Mouse (Mus musculus): ENCODE results near the gene Acot1.
"Not testable (repeated sequence)": the region's sequence is repeated elsewhere in the genome, so short reads cannot be mapped to it uniquely, and the experiment has no call there.

Gene Acot1

GRCm38 (mm10) chr12:84009171-84009965 lies at the start of gene Acot1:
Acot1 (plus strand) TSS chr12:84009490.
- peak; percentile 65 to 79 for DNase-seq

- no peak for DNase-seq
These were observed 44.1 kb upstream of the Acot1 start for GRCm38 (mm10) chr12:83965235-83965634.

- DNase-seq: no peak
These were observed 37.2 kb upstream of the Acot1 start for GRCm38 (mm10) chr12:83972117-83972516.

DNA sequence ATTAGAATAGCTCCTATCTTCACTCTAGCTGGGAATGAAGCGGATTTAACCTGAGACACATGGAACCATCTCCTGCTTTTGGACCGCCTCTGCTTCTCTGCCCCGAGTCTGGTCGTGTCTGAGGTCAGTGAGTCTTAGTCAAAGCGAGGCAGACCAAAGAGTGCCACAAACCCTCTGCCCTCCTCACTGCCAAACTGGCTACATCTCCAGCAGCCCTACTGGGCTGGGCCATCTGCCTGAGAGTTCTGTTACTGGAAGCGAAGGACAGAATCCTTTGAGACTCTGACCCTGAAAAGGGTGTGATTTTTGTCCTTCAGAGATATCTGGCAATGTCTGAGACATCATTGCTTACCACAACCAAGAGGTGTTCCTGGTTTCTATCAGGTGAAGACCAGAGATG lies 30.4 kb upstream of the Acot1 start:
- peak; percentile 83 to 86 for DNase-seq

GRCm38 (mm10) chr12:83981615-83982014 lies 27.7 kb upstream of the Acot1 start:
- DNase-seq: no peak

- DNase-seq: no peak
These were observed 24.5 kb upstream of the Acot1 start, which contains the start of gene Heatr4 for GRCm38 (mm10) chr12:83984752-83985151. Heatr4 (minus strand) TSS chr12:83984852.

DNA sequence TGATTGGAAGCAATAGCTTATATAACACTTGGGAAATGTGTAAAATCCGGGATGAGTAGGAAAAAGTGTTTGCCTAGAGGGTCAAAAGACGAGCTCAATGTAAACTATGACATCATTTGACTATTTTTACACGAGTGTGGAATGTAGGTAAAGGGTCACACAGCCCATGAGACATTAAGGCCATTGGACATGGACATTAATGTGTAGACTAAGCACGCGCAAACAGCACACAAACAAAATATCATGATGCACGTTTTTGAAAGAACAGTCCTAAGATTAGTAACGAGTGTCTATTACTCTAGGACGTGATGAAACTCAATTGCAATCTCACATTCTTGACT lies 22.1 kb upstream of the Acot1 start:
- no peak for DNase-seq

- DNase-seq: peak; percentile 83 to 84
These were observed 21.5 kb upstream of the Acot1 start, which contains the start of gene Acot2 for GRCm38 (mm10) chr12:83987583-83988441. Acot2 (plus strand) TSS chr12:83987861.

DNA sequence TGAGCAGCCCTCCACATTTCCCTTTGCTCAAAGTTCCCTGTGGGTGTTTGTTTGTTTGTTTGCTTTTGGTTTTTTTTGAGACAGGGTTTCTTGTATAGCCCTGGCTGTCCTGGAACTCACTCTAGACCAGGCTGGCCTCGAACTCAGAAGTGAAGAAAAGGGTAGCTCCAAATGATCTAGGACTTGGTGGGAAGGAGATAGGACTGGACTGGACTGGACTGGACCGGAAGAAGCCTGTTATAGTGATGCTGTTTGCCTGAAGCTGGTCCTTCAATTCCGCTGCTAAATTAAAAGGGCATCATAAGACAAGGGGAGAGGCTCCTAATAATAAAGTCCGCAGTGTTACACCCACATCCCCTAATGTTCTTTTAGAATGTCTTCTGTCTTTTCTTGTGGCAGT lies 20.8 kb upstream of the Acot1 start:
- DNase-seq: no peak

- no peak for DNase-seq
These were observed 19.9 kb upstream of the Acot1 start for GRCm38 (mm10) chr12:83989378-83989777.

DNA sequence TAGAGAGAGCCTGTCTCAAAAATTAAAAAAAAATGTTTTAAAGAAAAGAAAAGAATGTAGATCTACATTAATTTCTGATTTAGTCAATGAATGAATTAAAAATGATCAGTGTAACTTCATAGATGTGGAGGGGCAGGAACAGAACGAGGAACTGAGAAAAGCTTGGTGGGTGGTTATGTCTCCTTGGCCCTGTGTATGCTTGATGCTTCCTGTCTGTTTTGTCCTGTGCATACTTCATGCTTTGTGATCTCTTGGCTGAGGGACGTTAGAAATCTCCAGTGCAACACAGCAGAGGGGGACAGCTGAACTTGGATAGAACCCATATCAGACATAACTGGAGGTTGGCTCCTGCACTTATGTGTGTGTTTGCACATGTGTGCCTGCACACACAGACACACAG lies 12.1 kb upstream of the Acot1 start:
- DNase-seq: no peak

GRCm38 (mm10) chr12:83998341-83999107 lies 10.8 kb upstream of the Acot1 start:
- peak in 1 of 2 experiments; percentile 26 for DNase-seq

DNA sequence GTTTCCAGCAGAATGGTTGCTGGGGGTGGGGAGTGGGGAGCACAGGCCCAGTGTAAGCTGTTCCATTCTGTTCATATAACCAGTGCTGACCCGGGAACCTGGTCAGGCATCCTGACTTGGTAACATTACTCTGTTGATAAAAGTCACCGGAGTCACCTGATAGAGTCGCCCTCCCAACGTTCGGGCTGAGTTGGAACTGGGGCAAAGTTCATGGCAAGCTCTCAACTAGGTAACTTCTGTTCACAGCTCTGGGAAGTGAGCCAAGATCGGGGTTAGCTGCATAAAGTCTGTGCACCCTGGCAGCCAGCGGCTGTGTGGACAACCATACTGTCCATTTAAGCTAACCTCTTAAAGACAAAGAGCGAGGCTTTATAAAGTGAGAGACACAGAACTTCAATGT lies 10.1 kb upstream of the Acot1 start:
- DNase-seq: peak in 1 of 2 experiments; percentile 32

DNA sequence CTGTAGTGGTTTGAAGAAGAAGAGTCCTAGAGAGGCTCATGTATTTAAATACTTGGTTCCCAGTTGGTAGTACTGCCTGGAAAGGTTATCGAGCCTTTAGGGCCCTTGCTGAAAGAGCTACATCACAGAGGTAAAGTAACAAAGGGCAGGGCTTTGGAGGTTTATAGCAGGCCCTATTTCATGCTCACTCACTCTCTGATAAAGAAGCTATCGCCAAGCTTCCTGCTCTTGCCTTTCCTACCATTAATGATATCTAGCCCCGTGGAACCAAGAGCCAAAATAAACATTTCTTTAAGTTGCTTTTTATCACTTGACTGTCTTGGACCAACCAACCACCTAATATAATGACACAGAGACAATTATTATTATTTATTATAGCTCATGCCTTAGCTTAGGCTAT lies 8.9 kb upstream of the Acot1 start:
- no peak for DNase-seq

DNA sequence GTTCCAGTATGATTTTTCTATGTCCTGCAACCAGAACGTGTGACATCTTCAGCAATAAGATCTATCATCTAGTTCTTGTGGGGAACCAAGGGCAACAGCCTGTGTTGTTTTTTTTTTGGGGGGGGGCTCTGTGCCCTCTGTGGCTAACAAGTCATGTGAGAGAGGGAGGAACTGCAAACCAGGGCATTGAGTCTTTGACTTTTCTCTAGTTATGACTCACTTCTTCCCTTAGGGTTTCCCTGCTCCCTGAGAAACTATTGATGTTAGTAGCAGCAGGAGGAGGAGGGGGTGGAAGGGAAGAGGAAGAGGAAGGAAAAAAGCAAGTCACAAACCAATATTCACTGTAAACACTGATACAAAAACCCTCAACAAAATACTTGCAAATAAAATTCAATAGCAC lies 5.4 kb upstream of the Acot1 start:
- no peak for DNase-seq

GRCm38 (mm10) chr12:84008251-84008650 lies 1.0 kb upstream of the Acot1 start:
- no peak for DNase-seq

GRCm38 (mm10) chr12:84008729-84009128 lies 561 bp upstream of the Acot1 start:
- no peak for DNase-seq

DNA sequence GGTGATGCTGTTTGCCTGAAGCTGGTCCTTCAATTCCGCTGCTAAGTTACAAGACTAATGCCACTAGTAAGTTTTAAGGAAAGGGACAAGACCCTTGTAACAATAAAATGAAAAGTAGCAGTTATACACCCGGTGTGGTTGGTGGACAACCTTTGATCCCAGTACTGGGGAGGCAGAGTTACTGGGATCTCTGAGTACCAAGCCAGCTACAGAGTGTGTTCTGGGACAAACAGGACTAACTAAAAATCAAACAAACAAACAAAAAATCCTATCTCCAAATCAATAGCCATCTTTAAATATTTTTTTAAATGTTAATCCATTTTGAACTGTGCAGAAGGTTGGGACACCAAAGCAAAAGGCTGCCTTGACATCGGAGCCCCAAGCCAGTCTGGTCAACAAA lies 911 bp downstream of the Acot1 start:
- no peak for DNase-seq

DNA sequence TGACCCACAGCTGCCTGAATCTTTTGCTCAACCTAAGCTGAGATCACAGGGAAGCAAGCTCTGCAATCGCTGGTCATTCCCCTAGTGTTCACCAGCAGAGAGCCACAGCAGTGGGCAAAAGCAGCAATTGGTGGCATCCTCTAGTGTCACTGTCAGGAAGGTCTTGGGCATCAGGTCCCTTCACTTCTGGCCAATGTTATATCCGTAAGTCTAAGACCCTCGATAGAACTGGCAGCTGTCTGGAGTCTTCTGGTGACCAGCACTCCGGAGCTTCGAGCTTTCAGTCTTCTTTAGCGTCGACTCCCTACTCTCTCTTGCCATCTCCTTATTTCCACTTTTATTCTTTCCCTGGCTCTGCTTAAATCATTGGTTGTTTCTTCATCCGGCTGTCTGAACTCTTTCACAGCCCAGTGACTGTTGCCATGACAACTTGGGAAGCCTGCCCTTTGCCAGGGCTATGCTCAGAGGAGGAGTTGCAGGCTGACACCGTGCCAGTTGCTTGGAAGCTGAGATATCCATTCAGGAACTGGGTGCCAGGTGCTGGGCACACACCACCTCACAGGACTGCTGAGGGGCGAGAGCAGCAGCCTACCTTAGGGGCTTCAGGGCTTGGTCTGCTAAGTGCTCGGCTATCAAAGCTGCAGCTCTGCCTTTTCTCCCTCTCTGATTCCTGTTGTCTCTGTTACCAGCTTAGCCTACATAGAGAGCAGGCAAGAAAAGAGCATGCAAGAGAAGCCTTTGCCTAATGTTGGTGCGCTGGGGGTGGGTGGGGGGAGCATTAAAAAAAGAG lies 2.2 kb downstream of the Acot1 start:
- DNase-seq: peak; percentile 89 to 94

DNA sequence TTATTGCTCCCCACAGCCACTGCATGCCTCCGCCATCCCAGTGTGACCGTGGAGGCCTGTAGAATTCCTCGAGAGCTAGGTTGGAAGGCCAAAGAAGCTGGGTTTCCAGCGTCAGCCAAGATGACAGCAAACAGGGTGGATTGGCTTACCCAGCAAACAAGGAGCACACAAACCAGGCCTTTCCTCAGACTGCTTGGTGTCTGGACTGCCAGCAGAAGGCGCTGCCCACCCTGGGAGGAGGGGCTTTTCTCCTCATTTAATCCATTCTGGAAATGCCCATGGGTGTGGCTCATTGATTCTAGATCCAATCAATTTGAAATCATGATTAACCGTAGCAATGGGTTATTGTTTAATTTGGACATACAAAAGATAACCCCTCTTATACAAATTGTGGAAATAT lies 3.8 kb downstream of the Acot1 start:
- DNase-seq: peak in 1 of 2 experiments; percentile 35

DNA sequence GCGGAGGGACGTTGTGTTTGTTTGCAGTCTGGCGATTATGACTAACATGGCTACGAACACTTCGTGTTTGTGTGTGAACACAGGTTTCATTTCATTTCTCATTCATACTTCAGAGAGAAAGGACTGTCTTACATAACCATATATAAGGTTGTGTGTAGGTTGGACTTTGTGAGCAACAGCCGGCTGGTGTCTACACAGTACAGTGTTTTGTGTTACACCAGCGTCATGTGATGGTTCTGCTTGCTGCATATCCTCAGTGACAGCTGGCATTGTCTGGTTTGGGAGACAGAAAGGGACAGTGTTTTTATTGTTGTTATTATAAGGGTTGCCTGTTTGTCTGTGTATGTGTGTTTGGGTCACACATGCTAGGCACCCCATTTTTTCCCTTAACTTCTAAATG lies 4.4 kb downstream of the Acot1 start:
- DNase-seq: no peak

- DNase-seq: not testable (repeated sequence)
These were observed 11.2 kb downstream of the Acot1 start for GRCm38 (mm10) chr12:84020528-84020927.

Data from cerebellum, postnatal 14 days (tissue).